Mouse (Mus musculus) embryonic fibroblast, embryonic 13.5 days (primary cell): ENCODE data around the gene A230072I06Rik.

ENCODE experiments used
- CTCF ChIP-seq: IDR thresholded peaks from 2 replicates; pipeline ENCODE4 v1.5.1; 2011; ENCODE audit warnings: mild to moderate bottlenecking, control low read depth, low read length, moderate library complexity, borderline replicate concordance; ENCODE audit not compliant: insufficient read depth
- POLR2A ChIP-seq: IDR thresholded peaks from 2 replicates; pipeline ENCODE4 v1.6.1; 2011; ENCODE audit warnings: low read depth, mild to moderate bottlenecking, control low read depth, low read length, moderate library complexity

GRCm38 (mm10) chr8:12268306-12268829 is 10.3 kb upstream of the A230072I06Rik start:
- TF ChIP-seq CTCF (no peak), POLR2A (no peak)
